In the genomic region with DNA sequence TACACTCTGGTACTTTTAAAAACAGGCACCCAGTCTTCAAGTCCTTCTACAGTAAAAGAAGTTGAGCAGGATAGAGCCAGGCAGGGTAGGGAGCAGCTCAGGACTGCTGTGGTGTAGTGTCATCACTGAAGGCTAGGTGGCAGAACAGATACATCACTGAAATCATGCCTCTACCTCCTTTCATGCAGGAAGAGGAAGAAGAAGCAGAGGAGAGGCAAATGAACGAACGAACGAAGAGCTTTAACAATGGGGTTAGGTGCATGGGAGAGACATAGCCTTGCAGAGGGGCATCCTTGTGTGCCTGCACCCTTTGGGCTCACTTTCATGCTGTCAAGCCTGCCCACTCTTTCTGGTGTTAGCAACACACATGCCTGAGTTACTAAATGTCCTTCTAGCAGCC, we compare ENCODE assay signal across 8 mouse cellular contexts. TPM values are rescaled to one million over a fixed set of nuclear protein-coding genes. Genes with fewer than 3 reads are reported as not detected.
DNase-seq lines count a peak whose midpoint lies in the region; ATAC-seq and TF ChIP-seq lines count a peak whose summit lies in the region.

No protein-coding gene starts in this region.

- peak; percentile 86 for TF ChIP-seq CTCF in left cerebral cortex, adult 2 months (IDR thresholded peaks at IDR 0.05)
- TF ChIP-seq CTCF in intestine, postnatal 0 days (IDR thresholded peaks at IDR 0.05; ENCODE audit: low read depth): peak; percentile 97
- peak; percentile 36; the same call in 1 of the 2 replicates for TF ChIP-seq CTCF in small intestine, adult 2 months (IDR thresholded peaks at IDR 0.05; ENCODE audit: extremely low read depth, insufficient read length, insufficient replicate concordance, low read depth, low read length)

- intact Hi-C loops in left cerebral cortex, adult 2 months (cut with DNase I): loop anchor here (1.0 to 10.0 kb wide), 5 partner anchors 84 to 740 kb away; no protein-coding TSS in a partner anchor

- H3K9ac ChIP-seq in intestine, postnatal 0 days (ENCODE audit: low read depth, low read length): no peak overlapping the region
- no peak overlapping the region for H3K9ac ChIP-seq in lung, embryonic 15.5 days

- no peaks in the 10 kb centered on the region for H3K36me3 ChIP-seq in intestine, postnatal 0 days (ENCODE audit: control insufficient read depth, insufficient read depth)
- H3K36me3 ChIP-seq in lung, embryonic 15.5 days: no peaks in the 10 kb centered on the region
- H3K36me3 ChIP-seq in small intestine, adult 2 months (ENCODE audit: control insufficient read depth, insufficient read depth, low read length): no peaks in the 10 kb centered on the region

- peak; percentile 46 to 50 for DNase-seq in left cerebral cortex, adult 2 months (ENCODE audit: extremely low spot score in 1 of 2, low spot score in 2 of 2)
- no peak for DNase-seq in left cerebral cortex, adult 8-10 months (ENCODE audit: low spot score in 2 of 2)
- peak; percentile 70 to 84 for DNase-seq in cerebellum, adult 18-20 months
- no peak for DNase-seq in thymus, adult 18-20 months

- 0% methylated on average over 3 of the region's 3 CpGs for WGBS in intestine, postnatal 0 days
- 2% methylated on average over 3 of the region's 3 CpGs for WGBS in lung, embryonic 15.5 days
- WGBS in small intestine, adult 2 months: 5% methylated on average over 3 of the region's 3 CpGs

- H3K27ac ChIP-seq in left cerebral cortex, adult 2 months: no peak overlapping the region
- H3K27ac ChIP-seq in intestine, postnatal 0 days (ENCODE audit: low read depth, low read length): no peak overlapping the region
- H3K27ac ChIP-seq in lung, embryonic 15.5 days: no peak overlapping the region
- no peak overlapping the region for H3K27ac ChIP-seq in small intestine, adult 2 months (ENCODE audit: insufficient read depth, low read depth, low read length)

- H3K4me2 ChIP-seq in intestine, postnatal 0 days (replicated peaks; ENCODE audit: low read depth): peak overlapping the region; percentile 37
- H3K4me2 ChIP-seq in lung, embryonic 15.5 days: peak overlapping the region; percentile 39; the same call in 1 of the 2 replicates

- H3K27me3 ChIP-seq in intestine, postnatal 0 days (replicated peaks; ENCODE audit: control insufficient read depth, insufficient read depth, low read length): peaks cover 29% of the 10 kb centered on the region; the same call in 1 of the 2 replicates
- peaks cover 29% of the 10 kb centered on the region; the same call in 1 of the 2 replicates for H3K27me3 ChIP-seq in lung, embryonic 15.5 days
- peaks cover 21% of the 10 kb centered on the region for H3K27me3 ChIP-seq in small intestine, adult 2 months (ENCODE audit: control insufficient read depth, insufficient read depth, low read length)

- no peak for TF ChIP-seq POLR2A in small intestine, adult 2 months (IDR thresholded peaks at IDR 0.05; ENCODE audit: low read depth, low read length)

- ATAC-seq in frontal cortex, adult (ENCODE audit: low TSS enrichment): peak; percentile 82
- ATAC-seq in intestine, postnatal 0 days: no peak
- ATAC-seq in lung, embryonic 15.5 days (ENCODE audit: borderline replicate concordance, extremely low read depth, low FRiP score, low TSS enrichment): peak; percentile 28; the same call in 1 of the 2 replicates

- H3K4me3 ChIP-seq in left cerebral cortex, adult 2 months: peak overlapping the region; percentile 31
- H3K4me3 ChIP-seq in intestine, postnatal 0 days (ENCODE audit: low read depth, low read length): no peak overlapping the region
- no peak overlapping the region for H3K4me3 ChIP-seq in lung, embryonic 15.5 days
- H3K4me3 ChIP-seq in small intestine, adult 2 months (ENCODE audit: low read depth, low read length): no peak overlapping the region

- peaks cover 5% of the 10 kb centered on the region for H3K4me1 ChIP-seq in intestine, postnatal 0 days (replicated peaks; ENCODE audit: control insufficient read depth, insufficient read depth, low read length)
- H3K4me1 ChIP-seq in lung, embryonic 15.5 days: peaks cover 52% of the 10 kb centered on the region
- H3K4me1 ChIP-seq in small intestine, adult 2 months (ENCODE audit: control insufficient read depth, insufficient read depth, insufficient read length, low read length): no peaks in the 10 kb centered on the region; the same call in 1 of the 2 replicates

- no peaks in the 10 kb centered on the region for H3K9me3 ChIP-seq in intestine, postnatal 0 days (ENCODE audit: control insufficient read depth)
- H3K9me3 ChIP-seq in lung, embryonic 15.5 days: no peaks in the 10 kb centered on the region

RNA-seq across cellular contexts. Expression of a gene that starts 3.2 kb away (rescaled TPM):
- total RNA-seq in left cerebral cortex, adult 2 months (2021): 10 to 100 TPM; 42.7 to 51.6 TPM
- 10 to 100 TPM; 65.8 to 95.2 (median 82.5) TPM for total RNA-seq in left cerebral cortex, adult 8-10 months (2022)
- 14.3 and 14.6 TPM in 2 replicates for polyA plus RNA-seq in intestine, postnatal 0 days (2015; fragmentation: Nextera tagmentation; extraction: Ambion mirVana)
- 72.0 and 76.7 TPM in 2 replicates for polyA plus RNA-seq in lung, embryonic 15.5 days (2015; fragmentation: Nextera tagmentation; extraction: Ambion mirVana)
- polyA plus RNA-seq in small intestine, adult 2 months (2012; rRNA removed): 5.5 and 8.6 TPM in 2 replicates

RNA-seq across cellular contexts. Expression of a gene that starts 53.6 kb away (rescaled TPM):
- total RNA-seq in left cerebral cortex, adult 2 months (2021): 10 to 100 TPM; 71.2 to 74.0 TPM
- 10 to 100 TPM; 49.5 to 63.9 (median 56.1) TPM for total RNA-seq in left cerebral cortex, adult 8-10 months (2022)
- 75.6 and 94.0 TPM in 2 replicates for polyA plus RNA-seq in intestine, postnatal 0 days (2015; fragmentation: Nextera tagmentation; extraction: Ambion mirVana)
- 344 and 357 TPM in 2 replicates for polyA plus RNA-seq in lung, embryonic 15.5 days (2015; fragmentation: Nextera tagmentation; extraction: Ambion mirVana)
- 7.7 and 17.9 TPM in 2 replicates for polyA plus RNA-seq in small intestine, adult 2 months (2012; rRNA removed)

Comparison
In these comparisons a context has a peak if more than half of its experiments do, and no peak if none do; other contexts are left out.
1. DNase-seq: peak in left cerebral cortex, adult 2 months (2 of 2) and cerebellum, adult 18-20 months (2 of 2); none in left cerebral cortex, adult 8-10 months (0 of 2) and thymus, adult 18-20 months (0 of 2).
2. CTCF ChIP-seq: peak in every context shown above with its lines; median percentile 97 in intestine, postnatal 0 days; 86 in left cerebral cortex, adult 2 months; 36 in small intestine, adult 2 months.